Mouse (Mus musculus): Measurements from ENCODE around the gene Ppbp.

Gene Ppbp

GRCm38 (mm10) chr5:90768218-90768617 is at the start of gene Ppbp:
Ppbp (plus strand) TSS chr5:90768518.
- DNase-seq (ENCODE audit: low spot score in 2 of 2) = no peak

GRCm38 (mm10) chr5:90722656-90723055 is 45.7 kb upstream of the Ppbp start:
- no peak for DNase-seq (ENCODE audit: low spot score in 2 of 2)

- DNase-seq (ENCODE audit: low spot score in 2 of 2) = no peak
Measured at GRCm38 (mm10) chr5:90728254-90728653, 40.1 kb upstream of the Ppbp start.

GRCm38 (mm10) chr5:90731480-90731879 is 36.8 kb upstream of the Ppbp start:
- DNase-seq (ENCODE audit: low spot score in 2 of 2) = no peak

GRCm38 (mm10) chr5:90742029-90742428 is 26.3 kb upstream of the Ppbp start:
- no peak for DNase-seq (ENCODE audit: low spot score in 2 of 2)

GRCm38 (mm10) chr5:90753934-90754333 is 14.4 kb upstream of the Ppbp start:
- DNase-seq (ENCODE audit: low spot score in 2 of 2) = no peak

GRCm38 (mm10) chr5:90758020-90758605 is 10.2 kb upstream of the Ppbp start:
- no peak for DNase-seq (ENCODE audit: low spot score in 2 of 2)

- no peak for DNase-seq (ENCODE audit: low spot score in 2 of 2)
Measured at GRCm38 (mm10) chr5:90759077-90760065, 8.9 kb upstream of the Ppbp start, which contains the start of gene Cxcl5. Cxcl5 (plus strand) TSS chr5:90759360.

GRCm38 (mm10) chr5:90760303-90760702 is 8.0 kb upstream of the Ppbp start:
- no peak for DNase-seq (ENCODE audit: low spot score in 2 of 2)

GRCm38 (mm10) chr5:90760844-90761243 is 7.5 kb upstream of the Ppbp start:
- no peak for DNase-seq (ENCODE audit: low spot score in 2 of 2)

- no peak for DNase-seq (ENCODE audit: low spot score in 2 of 2)
Measured at GRCm38 (mm10) chr5:90761834-90762233, 6.5 kb upstream of the Ppbp start.

GRCm38 (mm10) chr5:90763912-90764665 is 4.2 kb upstream of the Ppbp start:
- no peak for DNase-seq (ENCODE audit: low spot score in 2 of 2)

- DNase-seq (ENCODE audit: low spot score in 2 of 2) = no peak
Measured at GRCm38 (mm10) chr5:90765821-90766606, 2.3 kb upstream of the Ppbp start.

GRCm38 (mm10) chr5:90771369-90771768 is 3.1 kb downstream of the Ppbp start:
- DNase-seq (ENCODE audit: low spot score in 2 of 2) = no peak

GRCm38 (mm10) chr5:90771880-90772653 is 3.7 kb downstream of the Ppbp start, which contains the start of gene Pf4:
Pf4 (plus strand) TSS chr5:90772435.
- no peak for DNase-seq (ENCODE audit: low spot score in 2 of 2)

- no peak for DNase-seq (ENCODE audit: low spot score in 2 of 2)
Measured at GRCm38 (mm10) chr5:90775562-90775961, 7.2 kb downstream of the Ppbp start.

- DNase-seq (ENCODE audit: low spot score in 2 of 2) = no peak
Measured at GRCm38 (mm10) chr5:90777621-90778020, 9.3 kb downstream of the Ppbp start.

- DNase-seq (ENCODE audit: low spot score in 2 of 2) = no peak
Measured at GRCm38 (mm10) chr5:90778856-90779255, 10.5 kb downstream of the Ppbp start.

GRCm38 (mm10) chr5:90783697-90784096 is 15.4 kb downstream of the Ppbp start:
- DNase-seq (ENCODE audit: low spot score in 2 of 2) = no peak
